Mouse (Mus musculus) ES-Bruce4 (cell line): ENCODE data around the gene Fto.

ENCODE experiments used
- CTCF ChIP-seq: IDR thresholded peaks from one replicate; pipeline ENCODE4 v1.8.1; 2011; ENCODE audit warnings: low read depth, low read length
- EP300 ChIP-seq: IDR thresholded peaks from 2 replicates; pipeline ENCODE4 v1.6.1; 2011; ENCODE audit warnings: low read depth, low read length; ENCODE audit not compliant: insufficient read depth
- POLR2A ChIP-seq: IDR thresholded peaks from one replicate; pipeline ENCODE4 v1.8.1; 2011; ENCODE audit warnings: low read length; ENCODE audit not compliant: insufficient read depth

- TF ChIP-seq CTCF = peak; percentile 56
- no peak for TF ChIP-seq POLR2A
- no peak for TF ChIP-seq EP300
Measured at GRCm38 (mm10) chr8:91276337-91276736, 37.0 kb upstream of the Fto start.
